Mouse (Mus musculus) left cerebral cortex, adult 2 months (tissue): ENCODE measurements around the gene Mafg. TPM values are rescaled to one million over a fixed set of nuclear protein-coding genes. Genes with fewer than 3 reads are reported as not detected.

Experiments used
- DNase-seq, 2 experiments: peaks; one replicate each; pipeline ENCODE4 v3.0.0; 2021 to 2022; ENCODE audit warnings: low spot score in 2 of 2, mixed read lengths in 1 of 2; ENCODE audit errors: extremely low spot score in 1 of 2
- H3K27ac ChIP-seq: fragments of 200-600 bp; 2 replicates; pipeline ENCODE4 v1.8.1; 2022
- H3K4me3 ChIP-seq: fragments of 200-600 bp; 2 replicates; pipeline ENCODE4 v1.8.1; 2022
- CTCF ChIP-seq: fragments of 200-600 bp; IDR thresholded peaks from 2 replicates; pipeline ENCODE4 v1.8.1; 2022; ENCODE audit warnings: antibody characterized with exemption, mild to moderate bottlenecking, moderate library complexity
- intact Hi-C: fragments of 180-260 bp; cut with DNase I; formaldehyde crosslinking; loops from one replicate; pipeline ENCODE4 v1.15.1; 2025
- total RNA-seq, 2 experiments: library from RNA; stranded (reverse); gene quantifications; 2 replicates each; pipeline ENCODE4 v1.2.3; 2021

Gene Mafg
- total RNA-seq, 2 experiments from 2014 or later, result 104 to 107 TPM

DNA sequence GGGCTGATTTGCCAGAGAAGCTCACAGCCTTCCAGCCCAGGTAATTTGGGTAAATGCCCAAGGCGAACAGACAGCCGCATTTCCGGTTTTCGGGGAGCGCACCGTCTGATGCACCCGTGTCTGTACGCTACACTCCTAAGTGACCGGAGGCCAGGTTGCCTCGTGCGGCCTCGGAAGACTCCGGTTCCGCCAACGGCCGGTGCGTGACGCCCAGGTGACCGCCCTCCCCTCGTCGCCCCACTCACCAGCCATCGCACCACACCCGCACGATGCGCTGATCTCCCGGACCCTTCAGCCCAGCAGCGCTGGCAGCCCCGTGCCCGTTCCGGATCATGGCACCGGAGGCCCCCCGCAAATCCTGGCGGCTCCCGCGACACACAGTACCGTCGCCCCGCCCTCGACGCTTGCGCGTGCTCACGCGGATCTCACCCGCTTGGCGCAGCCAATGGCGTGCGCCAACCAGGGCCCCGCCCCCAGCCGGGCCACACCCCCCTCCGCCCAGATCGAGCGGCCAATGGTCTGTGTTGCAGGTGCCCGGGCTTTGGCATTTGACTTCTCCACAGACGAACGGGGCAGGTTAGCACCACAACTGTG lies 15.8 kb downstream of the Mafg start, which contains the start of gene Pcyt2:
Gene Pcyt2, minus strand, starts transcription at position 418 of the 594 bp plus-strand sequence.
- Histone ChIP-seq H3K27ac (peak within 1 kb of the TSS; percentile 85), H3K4me3 (peak within 1 kb of the TSS; percentile 68)
- peak; percentile 92 to 93 for DNase-seq
- intact Hi-C loops, result loop anchor here (5.0 kb wide), 1 partner anchor 130 kb away; no protein-coding TSS in a partner anchor
- no peak for TF ChIP-seq CTCF

DNA sequence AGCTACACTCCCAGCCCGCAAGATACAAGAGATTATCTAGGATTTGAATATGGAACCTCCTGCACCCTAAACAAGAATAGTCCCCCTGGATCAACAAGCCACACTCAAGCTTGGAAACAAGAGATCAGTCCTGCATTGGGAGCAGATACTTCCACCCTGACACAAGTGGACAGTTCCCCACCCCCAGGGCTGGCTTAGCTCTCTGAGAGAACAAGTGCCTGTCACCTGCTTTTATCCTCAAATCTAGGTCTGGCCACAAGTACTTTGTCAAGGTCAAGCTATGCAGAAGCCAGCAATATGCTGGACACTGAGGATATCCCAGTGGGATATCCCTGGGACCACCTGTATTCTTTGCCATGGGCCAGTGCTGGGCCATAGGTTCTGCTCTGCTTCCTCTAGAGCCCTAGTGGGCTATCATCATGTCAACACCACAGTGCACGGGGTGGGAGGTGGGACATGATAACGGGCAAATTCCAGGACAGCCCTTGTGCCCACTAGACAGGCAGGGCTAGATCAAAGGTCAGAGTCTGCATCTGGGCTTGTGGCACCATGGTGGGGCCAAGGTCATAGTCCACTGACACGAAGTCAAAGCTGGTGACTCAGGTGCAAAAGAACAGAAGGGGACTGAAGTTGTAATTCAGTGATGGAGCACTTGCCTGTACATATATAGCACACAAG lies 16.6 kb downstream of the Mafg start:
- intact Hi-C loops, result loop anchor here (5.0 kb wide), 1 partner anchor 129 kb away; no protein-coding TSS in a partner anchor

DNA sequence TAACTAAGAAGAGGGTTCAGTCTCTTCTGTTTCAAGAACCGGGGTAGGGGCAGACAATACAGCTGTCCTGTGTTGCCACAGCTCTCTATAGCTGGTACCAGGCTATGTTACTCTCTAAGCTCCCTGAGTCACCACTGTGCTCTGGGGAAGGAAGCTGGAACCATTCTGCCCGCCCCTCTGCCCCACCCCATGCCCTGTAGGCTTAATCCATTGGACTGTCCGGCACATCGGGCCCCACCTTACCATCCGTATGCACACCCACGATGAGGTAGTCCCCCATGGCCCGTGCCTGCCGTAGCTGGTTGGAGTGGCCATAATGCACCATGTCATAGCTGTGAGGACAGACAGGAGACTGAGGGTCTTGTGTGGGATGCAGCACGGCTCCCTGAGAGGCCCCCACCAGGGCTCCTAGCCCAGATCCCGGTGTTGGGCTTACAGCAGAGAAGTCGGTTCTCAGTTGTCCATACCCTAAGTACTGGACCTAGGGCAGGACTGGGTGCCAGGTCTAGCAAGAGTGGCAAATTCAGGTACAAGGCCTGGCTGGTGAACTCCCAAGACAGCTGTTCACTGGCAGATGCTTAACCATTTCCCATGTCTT lies 17.7 kb downstream of the Mafg start:
- intact Hi-C loops, result loop anchor here (5.0 kb wide), 1 partner anchor 128 kb away; no protein-coding TSS in a partner anchor
- no peak overlapping the region for H3K27ac ChIP-seq
- H3K4me3 ChIP-seq, result no peak overlapping the region
- DNase-seq, result no peak
- TF ChIP-seq CTCF, result no peak

More for the DNA sequence above, 16.6 kb downstream of the Mafg start:
- no peak for DNase-seq
- Histone ChIP-seq H3K4me3 (peak overlapping the region; percentile 68), H3K27ac (peak overlapping the region; percentile 85)
- no peak for TF ChIP-seq CTCF

DNA sequence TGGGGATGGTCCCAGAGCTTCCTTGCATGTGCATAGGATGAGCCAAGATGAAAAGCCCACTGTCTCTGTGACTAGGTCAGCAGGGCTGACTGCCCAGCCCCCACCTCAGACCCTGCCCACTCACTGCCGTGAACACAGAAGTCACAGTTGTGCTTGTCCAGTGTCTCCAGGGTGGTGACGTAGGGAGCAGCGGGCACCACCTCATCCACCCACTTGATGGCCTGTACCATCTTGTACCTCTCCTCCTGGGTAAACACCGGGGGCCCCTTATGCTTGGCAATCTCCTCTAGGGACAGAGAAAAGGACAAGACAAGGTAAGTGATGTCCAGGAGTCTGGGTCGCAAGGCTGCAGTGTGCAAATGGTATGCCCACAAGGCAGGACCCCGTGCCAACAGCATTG lies 18.2 kb downstream of the Mafg start:
- DNase-seq, result no peak
- Histone ChIP-seq H3K27ac (no peak overlapping the region), H3K4me3 (no peak overlapping the region)
- intact Hi-C loops, result loop anchor here (5.0 kb wide), 1 partner anchor 128 kb away; no protein-coding TSS in a partner anchor
- TF ChIP-seq CTCF, result no peak

DNA sequence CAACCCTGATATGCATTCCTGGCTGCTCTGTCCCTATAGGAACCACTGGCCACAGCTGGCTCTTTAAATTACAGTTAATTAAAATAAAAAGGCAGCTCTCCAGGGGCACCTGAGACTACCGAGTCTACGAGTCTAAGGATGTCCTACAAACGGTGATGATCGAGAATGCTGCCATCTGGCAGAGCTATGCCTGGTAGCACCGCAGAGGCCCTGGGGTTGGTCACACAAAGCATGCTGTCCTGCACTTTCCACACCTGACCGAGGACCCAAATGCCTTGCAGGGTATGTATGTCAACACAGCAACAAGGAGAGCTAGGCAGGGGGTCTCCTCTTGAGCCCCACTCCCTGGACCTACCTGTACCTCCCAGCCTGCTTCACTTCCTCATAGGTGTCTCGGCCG lies 19.4 kb downstream of the Mafg start:
- Histone ChIP-seq H3K27ac (no peak overlapping the region), H3K4me3 (no peak overlapping the region)
- no peak for TF ChIP-seq CTCF
- no peak for DNase-seq
- intact Hi-C loops, result no loop called here

DNA sequence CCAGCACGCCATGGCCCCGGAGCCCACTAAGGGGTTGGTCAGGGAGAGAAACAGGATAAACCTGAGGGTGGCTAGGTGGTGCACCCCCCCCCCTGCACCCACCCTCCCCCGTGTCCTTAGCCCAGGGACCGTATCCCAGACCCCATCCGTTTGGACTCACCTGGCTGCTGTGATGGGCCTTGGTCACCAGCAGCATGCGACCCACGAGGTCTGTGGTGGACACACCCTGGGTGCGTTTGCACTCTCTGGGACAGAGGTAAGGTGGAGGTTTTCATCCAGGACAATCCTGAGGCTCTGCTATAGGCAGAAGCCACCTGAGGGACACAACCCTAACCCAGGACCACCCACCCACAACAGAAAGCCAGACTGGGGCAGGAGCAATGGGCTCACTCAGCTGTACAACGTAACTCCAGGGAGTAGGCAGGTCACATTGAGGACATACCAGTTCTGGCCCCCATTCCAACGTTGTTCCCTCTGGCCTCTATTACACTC lies 19.9 kb downstream of the Mafg start:
- TF ChIP-seq CTCF, result no peak
- intact Hi-C loops, result no loop called here
- no peak for DNase-seq
- Histone ChIP-seq H3K27ac (no peak overlapping the region), H3K4me3 (no peak overlapping the region)

DNA sequence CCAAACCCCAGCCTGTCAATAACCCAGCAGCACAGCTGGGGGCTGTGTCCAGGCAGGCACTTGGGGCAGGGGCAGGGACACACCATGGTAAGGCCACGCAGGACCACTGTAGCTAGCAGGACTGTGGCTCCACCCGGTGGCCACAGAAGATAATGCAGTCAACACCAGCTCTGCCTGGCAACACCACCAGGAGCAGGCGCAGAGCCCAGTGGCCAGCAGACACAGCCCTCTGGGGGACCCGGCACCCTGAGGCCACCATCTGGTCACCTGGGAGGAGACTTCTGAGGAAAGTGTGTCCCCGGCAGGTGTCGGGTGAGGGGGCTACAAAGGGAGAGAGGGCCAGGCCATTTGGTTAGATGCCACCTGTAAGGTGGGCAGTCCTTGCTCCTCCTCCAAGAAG lies 20.6 kb downstream of the Mafg start:
- intact Hi-C loops, result no loop called here
- peak; percentile 59 to 62 for DNase-seq
- TF ChIP-seq CTCF, result peak; percentile 73
- Histone ChIP-seq H3K27ac (no peak overlapping the region), H3K4me3 (no peak overlapping the region)

DNA sequence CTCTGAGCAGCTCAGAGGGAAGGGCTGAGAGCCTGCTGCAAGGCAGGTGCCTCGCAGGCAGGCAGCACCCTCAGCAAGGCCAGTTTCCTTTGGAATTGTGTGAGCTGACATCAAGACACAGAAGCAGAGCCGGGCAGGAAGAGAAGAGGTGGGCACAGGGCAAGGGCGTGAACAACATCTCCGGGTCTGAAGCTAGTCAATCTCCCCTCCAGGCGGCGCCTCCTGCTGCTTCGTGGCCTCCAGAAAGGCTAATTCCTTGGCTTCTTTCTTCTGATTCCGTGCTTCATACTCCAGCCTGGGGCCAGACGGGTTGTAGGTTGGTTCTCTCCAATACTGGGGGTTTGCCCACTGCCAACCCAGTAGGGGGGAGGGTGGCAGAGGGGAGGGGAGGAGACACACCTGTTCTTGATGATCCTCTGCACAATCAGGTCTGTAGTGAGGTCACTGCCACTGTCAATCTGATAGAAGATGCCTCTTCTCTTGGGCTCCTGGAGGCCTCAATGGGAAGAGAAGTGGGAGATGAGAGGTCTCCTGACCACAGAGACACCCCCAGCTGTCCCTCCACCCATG lies 22.8 kb downstream of the Mafg start:
- TF ChIP-seq CTCF, result no peak
- no peak for DNase-seq
- intact Hi-C loops, result no loop called here
- Histone ChIP-seq H3K27ac (no peak overlapping the region), H3K4me3 (no peak overlapping the region)

DNA sequence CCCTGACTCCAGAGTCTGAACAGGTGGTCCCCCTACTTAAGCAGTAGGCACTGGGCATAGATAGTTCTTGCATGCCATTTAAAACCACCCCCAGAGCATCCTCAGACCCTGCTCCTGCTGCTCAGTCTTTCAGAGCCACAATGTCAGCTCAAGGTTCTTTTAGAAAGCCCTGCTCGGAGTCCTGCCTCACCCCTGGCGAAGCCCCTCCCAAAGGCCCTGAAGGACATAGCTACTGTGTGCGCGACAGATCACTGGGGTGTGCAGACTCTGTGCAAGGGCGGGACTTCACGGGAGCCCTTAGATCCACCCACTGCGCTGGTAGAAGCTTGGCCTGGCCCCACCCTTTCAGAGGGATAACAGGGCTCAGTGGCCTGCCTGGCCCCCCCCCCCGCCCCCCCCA lies 24.1 kb downstream of the Mafg start:
- DNase-seq, result no peak
- H3K27ac ChIP-seq, result no peak overlapping the region
- no peak overlapping the region for H3K4me3 ChIP-seq
- intact Hi-C loops, result no loop called here
- TF ChIP-seq CTCF, result no peak

DNA sequence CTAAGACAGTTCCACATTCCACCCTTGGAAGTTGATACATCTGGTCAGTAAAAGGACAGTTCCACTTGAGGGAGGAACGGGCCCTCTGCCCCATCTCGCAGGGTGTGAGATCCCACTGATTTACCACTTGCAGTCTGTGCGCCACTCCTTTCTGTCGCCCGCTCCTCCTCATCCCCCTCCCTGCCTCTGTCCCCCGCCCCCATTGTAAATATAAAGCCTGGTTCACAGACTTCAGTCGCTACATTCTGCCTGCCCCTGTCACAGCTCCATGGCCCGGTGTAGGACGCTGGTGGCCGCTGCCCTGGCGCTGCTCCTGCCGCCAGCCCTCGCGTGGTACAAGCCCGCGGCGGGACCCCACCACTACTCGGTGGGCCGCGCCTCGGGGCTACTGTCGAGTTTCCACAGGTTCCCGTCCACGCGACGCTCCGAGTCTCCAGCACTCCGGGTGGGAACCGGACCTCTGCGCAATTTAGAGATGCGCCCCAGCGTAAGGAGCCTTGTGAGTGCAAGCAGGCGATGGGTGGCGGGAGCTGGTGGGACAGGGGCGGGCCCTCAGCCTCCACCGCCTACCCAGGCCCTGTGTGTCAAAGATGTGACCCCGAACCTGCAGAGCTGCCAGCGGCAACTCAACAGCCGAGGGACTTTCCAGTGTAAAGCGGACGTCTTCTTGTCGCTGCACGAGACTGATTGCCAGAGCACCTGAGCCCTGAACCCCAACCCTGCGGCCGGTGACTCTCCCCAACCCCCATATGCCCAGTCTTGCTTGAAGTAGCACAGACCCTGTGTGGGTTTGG lies 25.0 kb downstream of the Mafg start, which contains the start of gene Npb:
Gene Npb, plus strand, starts transcription at position 237 of the 794 bp plus-strand sequence.
- TF ChIP-seq CTCF, result no peak
- intact Hi-C loops, result no loop called here
- DNase-seq, result no peak
- Histone ChIP-seq H3K4me3 (no peak within 1 kb of the TSS), H3K27ac (no peak within 1 kb of the TSS)

DNA sequence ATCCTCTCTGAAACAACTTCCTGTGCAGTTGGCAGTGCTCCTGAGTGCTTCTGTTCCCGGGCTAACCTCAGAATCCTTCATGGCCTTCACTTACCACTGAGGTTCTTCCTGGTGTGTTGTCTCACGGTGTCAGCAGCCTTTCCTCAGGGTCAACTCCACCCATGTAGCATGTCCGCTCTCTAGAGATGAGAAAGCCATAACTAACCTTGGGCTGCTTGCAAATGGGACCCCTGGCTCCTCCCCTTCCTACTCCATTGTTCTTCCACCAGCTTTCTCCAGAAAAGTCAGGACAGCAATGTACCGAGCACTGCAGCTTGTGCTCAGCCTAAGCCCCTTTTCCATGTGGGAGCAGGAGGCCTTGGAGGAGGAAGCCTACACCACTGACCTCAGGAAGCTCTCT lies 26.6 kb downstream of the Mafg start:
- no peak for TF ChIP-seq CTCF
- no peak overlapping the region for H3K27ac ChIP-seq
- no peak for DNase-seq
- no peak overlapping the region for H3K4me3 ChIP-seq
- intact Hi-C loops, result no loop called here
